Mouse (Mus musculus): ENCODE measurements around the gene Kars.

Gene Kars

DNA sequence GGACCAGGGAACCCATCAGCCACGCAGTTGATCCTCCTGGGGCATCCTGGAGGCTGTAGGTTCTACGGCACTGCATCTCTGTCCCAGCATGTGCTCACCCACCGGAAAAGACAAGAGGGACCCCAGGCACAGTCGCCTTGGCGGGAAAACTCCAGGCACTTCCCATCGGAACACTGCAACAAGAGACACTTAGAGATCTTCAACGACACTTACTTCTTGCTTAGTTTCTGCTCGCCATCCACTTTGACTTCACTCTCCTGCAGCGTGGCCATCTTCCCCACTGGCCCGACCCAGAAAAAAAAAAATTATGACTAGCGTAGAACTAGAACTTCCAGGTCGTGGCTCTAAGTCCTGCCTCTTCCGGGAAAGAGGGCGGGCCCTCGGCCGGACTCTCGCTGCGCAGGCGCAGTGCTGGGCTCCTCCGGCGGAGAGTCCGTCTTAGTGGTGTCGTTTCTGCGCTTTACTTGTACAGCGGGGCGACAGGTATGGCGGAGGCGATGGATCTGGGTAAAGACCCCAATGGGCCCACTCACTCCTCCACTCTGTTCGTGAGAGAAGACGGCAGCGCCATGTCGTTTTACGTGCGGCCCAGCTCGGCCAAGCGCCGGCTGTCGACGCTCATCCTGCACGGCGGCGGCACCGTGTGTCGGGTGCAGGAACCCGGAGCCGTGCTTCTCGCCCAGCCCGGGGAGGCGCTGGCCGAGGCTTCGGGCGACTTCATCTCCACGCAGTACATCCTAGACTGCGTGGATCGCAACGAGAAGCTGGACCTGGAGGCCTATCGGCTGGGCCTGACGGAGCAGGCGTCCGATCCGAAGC is at the start of gene Kars, which contains the start of gene Terf2ip:
Gene Kars (minus strand): TSS at position 327 of the 819 bp plus-strand sequence.
Gene Terf2ip (plus strand): TSS at position 402 of the 819 bp plus-strand sequence.
- peak; percentile 99 for DNase-seq (ENCODE audit: low spot score)

DNA sequence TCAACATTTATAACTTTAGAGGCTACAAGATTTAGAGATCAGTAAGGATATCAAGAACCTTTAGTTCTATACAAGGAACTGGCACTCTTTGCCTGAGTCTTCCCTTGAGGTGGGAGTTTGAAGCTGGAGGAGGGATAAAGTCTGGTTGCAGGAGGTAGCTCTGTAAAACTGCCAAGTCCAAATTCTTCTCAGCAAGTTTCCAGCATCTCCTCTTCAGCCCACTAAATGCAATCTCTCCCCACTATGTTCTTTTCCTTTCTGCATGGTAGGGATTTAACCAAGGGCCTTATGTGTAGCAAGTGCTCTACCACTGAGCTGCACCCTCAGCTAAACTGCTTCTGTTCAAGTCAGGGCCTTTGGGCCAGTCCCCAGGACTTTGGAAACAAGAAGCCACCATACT is 43.3 kb upstream of the Kars start:
- DNase-seq (ENCODE audit: low spot score), result no peak

DNA sequence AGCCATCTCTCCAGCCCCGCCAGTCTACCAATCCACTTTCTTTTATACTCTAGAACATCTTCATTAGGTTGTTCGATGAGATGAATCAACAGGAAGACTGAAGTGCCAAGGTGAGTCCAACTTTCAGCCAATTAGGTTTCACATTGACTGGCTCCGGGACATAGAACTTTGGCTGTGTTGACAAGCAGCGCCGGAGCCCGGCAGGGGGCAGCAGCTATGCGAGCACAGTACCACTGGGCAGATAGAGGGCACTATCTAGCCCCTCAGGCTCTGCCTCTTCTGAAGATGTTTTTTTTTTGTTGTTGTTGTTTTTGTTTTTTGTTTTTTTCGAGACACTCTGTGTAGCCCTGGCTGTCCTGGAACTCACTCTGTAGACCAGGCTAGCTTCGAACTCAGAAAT is 40.4 kb upstream of the Kars start:
- DNase-seq (ENCODE audit: low spot score), result no peak

DNA sequence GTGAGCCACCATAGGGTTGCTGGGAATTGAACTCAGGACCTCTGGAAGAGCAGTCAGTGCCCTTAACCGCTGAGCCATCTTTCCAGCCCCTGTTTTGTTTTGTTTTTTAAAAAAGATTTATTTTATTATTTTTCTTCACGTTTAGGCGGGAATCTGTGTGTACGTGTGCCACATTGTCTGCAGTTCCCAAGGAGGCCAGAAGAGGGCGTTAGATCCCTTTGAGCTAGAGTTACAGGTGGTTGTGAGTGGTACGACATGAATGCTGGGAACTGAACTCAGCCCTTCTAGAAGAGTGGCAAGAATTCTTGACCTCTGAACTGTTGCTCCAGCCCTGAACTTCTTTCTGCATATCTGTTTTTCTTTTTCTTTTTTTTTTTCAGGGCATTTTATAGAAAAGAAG is 38.9 kb upstream of the Kars start:
- DNase-seq (ENCODE audit: low spot score), result no peak

DNA sequence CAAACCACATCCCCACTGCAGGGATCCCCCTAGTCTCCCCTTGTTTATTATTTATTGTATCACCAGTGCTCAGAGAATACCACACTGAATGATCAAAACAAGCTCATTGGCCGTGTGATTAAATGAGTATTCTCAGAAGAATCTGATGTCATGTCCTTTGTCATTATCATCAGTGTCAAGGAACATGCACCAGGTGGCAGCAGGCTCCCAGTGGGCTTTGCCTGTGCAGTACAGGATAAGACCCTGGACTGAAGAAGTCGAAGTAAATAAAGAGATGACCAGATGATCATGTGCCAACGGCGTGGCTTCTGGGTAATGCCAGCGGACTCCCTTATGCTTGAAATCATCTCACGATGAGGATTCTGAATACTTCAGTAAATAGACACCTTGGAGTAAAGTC is 37.2 kb upstream of the Kars start:
- no peak for DNase-seq (ENCODE audit: low spot score)

DNA sequence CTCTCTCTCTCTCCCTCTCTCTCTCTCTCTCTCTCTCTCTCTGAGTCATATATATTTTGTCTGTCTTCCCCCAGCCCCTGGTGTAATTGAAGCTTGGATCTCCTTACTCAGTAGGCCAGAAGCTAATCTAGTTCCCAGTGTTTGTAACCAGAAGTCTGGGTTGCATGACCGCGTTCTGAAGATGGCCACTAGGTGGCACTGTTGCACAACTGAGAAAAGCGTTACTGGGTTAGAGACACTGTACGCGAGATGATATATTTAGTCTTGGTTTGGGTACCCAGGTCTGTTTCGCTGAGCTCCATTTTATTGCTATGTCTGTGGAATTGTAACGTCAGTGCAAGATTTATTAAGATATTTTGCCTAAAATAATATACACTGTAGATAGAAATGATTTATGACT is 34.8 kb upstream of the Kars start:
- peak; percentile 92 for DNase-seq (ENCODE audit: low spot score)

DNA sequence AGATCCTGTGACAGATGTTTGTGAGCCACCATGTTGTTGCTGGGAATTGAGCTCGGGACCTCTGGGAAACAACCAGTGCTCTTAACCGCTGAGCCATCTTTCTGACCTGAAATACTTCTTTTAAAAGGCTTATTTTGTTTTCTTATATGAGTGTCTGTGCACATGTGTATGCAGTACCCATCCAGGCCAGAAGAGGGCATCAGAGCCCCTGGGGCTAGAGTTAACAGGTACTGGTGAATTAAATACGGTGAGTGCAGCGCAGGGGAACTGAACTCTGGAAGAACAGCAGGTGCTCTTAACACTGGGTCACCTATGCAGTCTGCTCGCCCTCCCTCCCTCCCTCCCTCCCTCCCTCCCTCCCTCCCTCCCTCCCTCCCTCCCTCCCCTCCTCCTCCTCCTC is 34.1 kb upstream of the Kars start:
- DNase-seq (ENCODE audit: low spot score), result no peak

DNA sequence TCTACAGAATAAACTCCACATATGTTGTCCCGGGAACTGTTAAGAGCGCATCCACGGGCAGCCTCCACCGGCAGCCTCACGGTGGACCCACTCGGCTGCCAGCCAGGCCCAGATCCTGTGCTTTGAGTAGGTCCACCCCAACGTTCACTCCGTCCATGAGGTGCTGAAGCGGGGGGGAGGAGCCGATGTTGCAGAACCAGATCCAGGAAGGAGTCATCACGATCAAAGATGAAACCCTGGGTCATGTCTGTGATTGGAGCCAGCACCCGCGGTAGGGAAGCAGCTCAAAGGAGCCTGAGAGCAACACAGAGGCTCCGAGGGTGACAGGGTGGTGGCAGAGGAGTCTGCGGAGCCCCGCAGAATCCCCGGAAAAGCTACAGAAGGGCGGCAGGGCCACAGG is 26.4 kb upstream of the Kars start:
- no peak for DNase-seq (ENCODE audit: low spot score)

DNA sequence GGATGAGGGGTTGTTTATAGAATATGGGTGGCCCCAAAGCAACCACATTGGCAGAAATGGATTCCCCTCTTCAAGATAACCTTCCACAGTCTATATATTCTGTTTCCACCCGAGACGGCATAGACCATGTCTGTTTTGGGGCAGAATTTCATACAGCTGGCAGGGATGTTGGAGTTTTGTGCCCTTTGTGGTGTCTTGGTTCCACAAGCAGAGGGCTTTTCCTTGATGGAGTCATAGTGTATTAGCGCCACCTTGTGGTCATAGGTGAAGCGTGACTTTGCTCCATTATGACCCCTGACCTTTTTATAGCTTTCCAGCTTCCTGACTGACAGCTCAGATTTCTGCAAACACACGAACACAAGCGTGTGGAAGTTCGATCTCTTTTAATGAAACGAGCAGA is 23.5 kb upstream of the Kars start:
- peak; percentile 83 for DNase-seq (ENCODE audit: low spot score)

DNA sequence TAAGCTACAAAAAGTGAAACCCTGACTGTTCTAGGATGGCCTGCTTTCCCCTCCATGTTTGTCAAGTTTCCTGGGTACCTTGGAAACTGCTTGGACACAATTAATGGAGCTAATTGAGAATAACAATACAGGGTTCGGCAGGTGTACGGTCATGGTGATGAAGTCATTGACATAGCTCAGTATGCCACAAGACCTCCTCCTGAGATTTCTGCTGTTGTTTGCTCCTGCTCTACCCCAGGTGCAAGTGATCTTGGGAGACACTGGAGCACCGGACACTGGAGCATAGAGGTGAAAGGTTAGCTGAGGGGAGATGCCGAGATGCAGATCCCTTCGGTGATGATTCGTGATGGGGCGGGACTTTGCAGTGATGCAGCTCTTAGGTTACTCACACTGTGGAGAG is 21.9 kb upstream of the Kars start:
- no peak for DNase-seq (ENCODE audit: low spot score)

DNA sequence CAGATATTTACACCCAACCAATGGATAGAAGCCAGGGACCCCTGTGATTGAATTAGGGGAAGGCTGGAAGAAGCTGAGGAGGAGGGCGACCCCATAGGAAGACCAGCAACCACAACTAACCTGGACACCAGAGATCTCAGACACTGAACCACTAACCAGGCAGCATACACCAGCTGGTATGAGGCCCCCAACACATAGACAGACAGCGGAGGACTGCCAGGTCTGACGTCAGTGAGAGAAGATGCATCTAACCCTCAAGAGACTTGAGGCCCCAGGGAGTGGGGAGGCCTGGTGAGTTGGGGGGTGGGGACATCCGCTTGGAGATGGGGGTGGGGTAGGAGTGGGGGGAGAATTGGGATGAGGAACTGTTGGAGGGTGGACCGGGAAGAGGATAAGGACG is 19.5 kb upstream of the Kars start:
- DNase-seq (ENCODE audit: low spot score), result no peak

DNA sequence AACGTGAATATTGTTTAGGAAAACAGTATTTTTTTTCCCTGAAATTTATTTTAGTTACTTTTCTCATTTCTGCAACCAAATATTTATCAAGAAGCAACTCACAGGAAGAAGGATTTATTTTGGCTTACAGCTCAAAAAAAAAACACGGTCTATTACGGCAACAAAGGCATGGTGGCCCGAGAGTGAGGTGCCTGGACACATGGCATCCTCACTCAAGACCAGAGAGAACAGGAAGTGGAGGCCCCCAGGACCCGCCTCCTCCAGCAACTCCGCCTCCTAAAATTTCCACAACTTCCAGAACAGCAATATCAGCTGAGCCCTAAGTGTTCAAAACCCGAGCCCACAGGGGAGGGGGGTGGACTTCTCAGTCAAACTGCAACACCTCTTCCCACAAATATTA is 18.3 kb upstream of the Kars start:
- no peak for DNase-seq (ENCODE audit: low spot score)

DNA sequence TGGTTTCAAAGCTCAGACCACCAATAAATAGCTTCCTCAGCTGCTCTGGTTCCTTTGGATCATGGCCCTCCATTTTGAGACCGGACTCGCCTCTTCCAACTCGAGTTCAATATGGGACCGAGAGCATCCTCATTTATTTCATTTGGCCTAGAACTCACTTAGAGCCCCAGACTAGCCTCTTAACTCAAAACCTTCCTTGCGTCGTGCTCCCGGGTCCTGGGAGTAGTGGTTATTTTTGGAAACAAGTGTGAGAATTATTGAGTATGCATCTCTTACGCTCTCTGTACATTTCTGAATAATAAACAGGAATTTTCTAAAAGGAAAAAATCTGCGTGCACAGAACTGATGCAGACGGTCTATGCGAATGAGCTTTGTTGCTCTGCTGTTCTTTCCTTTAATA is 3.8 kb upstream of the Kars start, which contains the start of gene Gm6793:
Gene Gm6793 (minus strand): TSS at position 101 of the 400 bp plus-strand sequence.
- no peak for DNase-seq (ENCODE audit: low spot score)

DNA sequence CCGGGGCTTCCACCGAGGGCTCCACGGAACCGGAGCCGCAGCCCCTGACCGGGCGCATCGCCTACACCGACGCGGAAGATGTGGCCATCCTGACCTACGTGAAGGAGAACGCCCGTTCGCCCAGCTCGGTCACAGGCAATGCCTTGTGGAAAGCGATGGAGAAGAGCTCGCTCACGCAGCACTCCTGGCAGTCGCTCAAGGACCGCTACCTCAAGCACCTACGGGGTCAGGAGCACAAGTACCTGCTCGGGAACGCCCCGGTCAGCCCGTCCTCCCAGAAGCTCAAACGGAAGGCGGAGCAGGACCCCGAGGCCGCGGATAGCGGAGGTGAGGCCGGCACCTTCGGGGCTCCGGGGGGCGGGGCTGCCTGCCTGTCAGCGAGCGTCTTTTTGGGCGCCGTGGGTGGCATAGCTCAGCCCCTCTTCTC is 706 bp upstream of the Kars start:
- peak; percentile 57 for DNase-seq (ENCODE audit: low spot score)

DNA sequence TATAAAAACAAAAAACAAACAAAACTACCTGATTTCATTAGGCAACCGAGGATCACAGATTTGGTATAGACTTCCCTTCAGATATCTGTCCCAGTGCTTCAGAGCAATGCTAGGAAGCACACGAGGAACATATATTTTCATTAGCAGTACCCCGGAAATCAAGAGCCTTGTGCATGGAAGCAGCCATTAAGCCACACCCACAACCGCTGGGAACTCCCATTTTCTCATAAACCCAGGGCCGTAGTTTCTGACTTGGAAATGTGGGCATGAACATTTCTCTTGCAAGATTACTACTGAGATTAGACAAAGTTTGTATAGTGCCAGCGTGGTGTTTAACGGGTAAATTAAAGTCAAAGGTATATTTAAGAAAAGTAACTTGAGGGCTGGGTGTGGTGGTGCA is 1.6 kb downstream of the Kars start:
- DNase-seq (ENCODE audit: low spot score), result no peak

DNA sequence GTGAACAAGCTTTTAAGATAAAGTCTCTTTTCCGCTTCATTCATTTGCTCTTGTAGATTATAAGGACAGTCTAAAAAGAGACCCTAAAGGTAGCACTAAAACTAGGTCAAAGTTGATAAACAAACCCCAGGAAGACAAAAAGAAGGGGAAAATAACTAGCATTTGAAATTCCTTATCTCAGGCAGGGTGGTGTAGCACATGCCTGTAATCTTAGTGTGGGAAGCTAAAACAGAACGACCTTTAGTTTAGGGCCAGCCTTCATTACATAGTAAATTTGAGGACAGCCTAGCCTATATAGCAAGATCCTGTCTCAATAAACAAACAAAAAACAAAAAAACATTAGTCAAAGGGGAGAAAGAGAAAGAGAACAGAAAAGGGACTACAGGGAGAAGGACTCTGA is 3.5 kb downstream of the Kars start:
- no peak for DNase-seq (ENCODE audit: low spot score)

DNA sequence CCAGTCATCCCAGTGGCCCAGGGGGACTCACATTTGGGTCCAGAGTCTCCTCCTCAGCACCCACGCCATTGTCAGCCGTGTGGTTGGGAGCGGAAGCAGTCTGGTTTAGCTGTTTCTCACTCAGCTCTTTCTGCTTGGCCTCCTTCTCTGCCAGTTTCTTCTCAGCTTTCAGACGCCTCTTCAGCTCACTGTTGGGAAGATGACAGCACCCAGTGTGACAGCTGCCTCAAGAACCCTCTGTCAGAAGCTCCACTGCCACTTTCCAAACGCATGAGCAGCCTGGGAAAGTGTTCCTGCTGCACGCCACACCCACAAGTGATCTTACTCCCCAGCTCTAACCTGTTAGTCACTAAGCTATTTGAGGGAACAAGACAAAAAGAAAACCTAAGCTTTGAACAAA is 5.5 kb downstream of the Kars start:
- no peak for DNase-seq (ENCODE audit: low spot score)

DNA sequence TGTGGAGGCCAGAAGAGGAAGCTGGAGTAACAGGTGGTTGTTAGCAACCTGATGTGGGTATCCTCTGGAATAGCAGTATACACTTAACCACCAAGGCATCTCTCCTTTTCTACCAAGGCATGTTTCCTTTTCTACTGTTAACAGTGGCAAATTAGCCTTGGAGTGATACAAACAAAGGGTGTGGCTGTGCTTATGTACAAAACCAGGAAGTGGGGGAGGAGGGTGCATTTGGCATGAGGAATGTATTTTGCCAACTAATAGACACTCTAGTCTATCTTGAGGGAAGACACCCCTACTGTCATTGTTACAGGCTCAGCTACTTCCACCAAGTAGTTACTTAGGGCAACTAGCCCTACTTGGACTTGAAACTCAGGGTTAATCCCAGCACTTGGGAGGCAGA is 6.4 kb downstream of the Kars start:
- no peak for DNase-seq (ENCODE audit: low spot score)

DNA sequence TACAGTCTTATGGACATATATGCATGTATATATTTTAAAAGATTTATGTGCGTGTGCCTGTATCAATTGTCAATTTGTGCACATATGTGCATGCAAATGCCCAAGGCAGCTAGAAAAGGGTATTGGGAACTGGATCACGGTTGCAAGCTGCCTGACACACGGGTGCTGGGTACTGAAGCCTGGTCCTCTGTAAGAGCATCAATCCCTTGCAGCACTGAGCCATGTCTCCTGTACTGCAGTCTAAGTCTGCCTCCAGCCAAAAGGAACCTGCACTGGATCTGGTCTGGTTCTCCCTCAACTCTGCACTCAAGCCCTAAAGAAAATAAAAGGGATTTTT is 18.5 kb downstream of the Kars start:
- no peak for DNase-seq (ENCODE audit: low spot score)

DNA sequence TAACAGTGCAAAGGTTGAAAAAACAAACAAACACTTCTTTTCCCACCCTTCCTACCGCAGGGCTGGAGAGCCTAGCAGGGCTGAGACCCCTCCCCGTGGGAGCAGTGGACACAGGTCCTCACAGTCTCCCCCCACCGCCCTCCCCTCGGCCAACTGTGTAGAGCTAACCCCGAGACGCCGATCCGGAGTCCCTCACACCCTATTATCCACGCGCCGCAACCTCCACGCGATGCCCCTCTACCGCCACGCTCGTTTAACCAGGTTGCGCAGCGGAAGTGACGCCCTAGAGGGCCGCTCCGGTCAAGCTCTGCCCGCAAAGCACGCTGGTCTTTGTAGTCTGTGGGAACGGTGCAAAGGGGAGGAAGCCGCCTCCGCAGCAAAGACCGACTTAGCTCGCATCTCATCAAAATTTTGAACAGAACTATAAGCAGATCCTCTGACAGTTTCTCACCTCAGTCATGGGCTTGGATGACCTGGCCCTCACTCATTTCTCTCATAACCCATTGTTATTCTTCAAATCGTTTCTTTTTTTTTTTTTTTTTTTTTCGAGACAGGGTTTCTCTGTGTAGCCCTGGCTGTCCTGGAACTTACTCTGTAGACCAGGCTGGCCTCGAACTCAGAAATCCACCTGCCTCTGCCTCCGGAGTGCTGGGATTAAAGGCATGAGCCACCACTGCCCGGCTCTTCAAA is 19.0 kb downstream of the Kars start, which contains the start of gene Adat1:
Gene Adat1 (minus strand): TSS at position 290 of the 690 bp plus-strand sequence.
- peak; percentile 97 for DNase-seq (ENCODE audit: low spot score)

DNA sequence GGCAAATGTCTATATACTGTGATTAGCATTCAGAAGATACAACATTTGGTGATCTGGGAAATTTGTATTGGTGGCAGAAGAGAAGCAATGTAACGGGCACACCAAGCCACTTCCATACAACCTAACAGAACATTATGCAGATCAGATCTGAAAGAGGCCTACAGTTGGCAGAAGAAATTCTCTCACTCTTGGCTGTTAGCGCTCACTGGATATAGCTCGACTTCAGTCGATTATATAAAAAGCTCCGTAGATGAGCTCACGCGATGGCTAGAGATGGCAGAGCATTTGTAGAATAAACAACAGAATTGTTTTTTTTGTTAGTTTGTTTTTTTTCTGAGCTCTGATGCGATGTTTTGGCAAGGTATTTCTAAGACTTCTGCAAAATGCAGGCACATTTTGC is 19.8 kb downstream of the Kars start:
- DNase-seq (ENCODE audit: low spot score), result no peak

DNA sequence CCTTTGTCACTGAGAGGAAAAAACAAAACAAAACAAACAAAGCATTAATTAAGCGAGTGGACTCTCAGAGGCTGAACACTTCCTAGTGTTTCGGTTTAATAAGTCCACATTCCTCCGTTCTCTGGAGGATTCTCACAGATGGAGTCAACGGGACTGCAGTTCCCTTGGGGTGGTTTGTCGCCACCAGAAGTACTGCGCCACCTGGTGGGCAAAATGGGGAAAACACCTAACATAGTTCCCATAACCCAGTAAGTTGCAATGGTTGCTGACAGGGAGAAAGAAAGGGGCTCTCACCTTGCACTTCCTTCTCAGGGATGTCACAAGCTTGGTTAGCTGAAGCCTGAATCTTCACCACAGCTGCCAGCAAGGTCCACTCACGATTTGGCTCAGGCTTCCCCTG is 21.2 kb downstream of the Kars start:
- DNase-seq (ENCODE audit: low spot score), result peak; percentile 93

DNA sequence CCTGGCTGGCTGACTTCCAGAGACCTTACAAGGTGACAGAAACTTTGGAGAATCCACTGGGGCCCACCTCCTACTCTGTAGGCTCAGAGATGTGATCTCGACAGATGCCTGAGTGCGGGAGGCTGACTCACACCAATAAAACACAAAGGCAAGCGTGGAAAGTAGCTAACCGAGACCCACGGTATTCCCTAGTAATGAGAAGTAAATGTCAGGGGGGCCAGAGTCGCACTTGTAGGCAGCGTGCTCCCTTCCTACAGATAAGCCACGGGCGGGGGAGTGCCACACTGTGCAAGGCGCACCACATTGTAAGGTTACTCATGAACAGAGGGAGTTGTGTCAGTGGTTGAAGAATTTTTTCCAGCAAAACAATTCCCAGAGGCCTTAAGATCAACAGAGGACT is 26.6 kb downstream of the Kars start:
- DNase-seq (ENCODE audit: low spot score), result peak; percentile 81

DNA sequence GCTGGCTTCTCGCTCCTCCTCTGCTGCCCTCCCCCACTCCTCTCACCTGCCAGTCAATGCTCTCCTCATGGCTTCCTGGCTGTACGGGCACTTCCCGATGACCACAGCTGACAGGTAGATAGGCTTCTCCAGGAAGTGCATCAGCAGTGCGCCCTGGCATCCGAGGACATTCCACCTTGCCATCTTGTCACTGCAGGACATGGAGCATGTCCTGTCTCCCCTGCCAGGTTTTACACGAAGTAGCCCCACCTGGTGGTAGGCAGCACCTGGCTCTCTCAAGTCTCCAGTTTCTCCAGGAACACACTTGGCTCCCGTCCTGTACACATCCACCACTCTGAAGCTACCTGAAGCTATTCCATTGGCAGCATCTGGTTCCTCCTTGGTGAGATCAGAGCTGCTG is 29.0 kb downstream of the Kars start:
- no peak for DNase-seq (ENCODE audit: low spot score)

Measured in MN1 (cell line).